Mouse (Mus musculus) central nervous system, embryonic 18 days (tissue): ENCODE results near the gene 1190007I07Rik. TPM values are rescaled to one million over a fixed set of nuclear protein-coding genes. Genes with fewer than 3 reads are reported as not detected.

Experiments used
- polyA plus RNA-seq: library from polyadenylated mRNA; depleted of rRNA; stranded (reverse); fragments of >200 nt; gene quantifications from 2 replicates; pipeline ENCODE4 v1.2.3, GENCODE M21; 2012; rRNA removed

The 1190007I07Rik gene
- 36.4 and 38.5 TPM in 2 replicates for polyA plus RNA-seq

DNA sequence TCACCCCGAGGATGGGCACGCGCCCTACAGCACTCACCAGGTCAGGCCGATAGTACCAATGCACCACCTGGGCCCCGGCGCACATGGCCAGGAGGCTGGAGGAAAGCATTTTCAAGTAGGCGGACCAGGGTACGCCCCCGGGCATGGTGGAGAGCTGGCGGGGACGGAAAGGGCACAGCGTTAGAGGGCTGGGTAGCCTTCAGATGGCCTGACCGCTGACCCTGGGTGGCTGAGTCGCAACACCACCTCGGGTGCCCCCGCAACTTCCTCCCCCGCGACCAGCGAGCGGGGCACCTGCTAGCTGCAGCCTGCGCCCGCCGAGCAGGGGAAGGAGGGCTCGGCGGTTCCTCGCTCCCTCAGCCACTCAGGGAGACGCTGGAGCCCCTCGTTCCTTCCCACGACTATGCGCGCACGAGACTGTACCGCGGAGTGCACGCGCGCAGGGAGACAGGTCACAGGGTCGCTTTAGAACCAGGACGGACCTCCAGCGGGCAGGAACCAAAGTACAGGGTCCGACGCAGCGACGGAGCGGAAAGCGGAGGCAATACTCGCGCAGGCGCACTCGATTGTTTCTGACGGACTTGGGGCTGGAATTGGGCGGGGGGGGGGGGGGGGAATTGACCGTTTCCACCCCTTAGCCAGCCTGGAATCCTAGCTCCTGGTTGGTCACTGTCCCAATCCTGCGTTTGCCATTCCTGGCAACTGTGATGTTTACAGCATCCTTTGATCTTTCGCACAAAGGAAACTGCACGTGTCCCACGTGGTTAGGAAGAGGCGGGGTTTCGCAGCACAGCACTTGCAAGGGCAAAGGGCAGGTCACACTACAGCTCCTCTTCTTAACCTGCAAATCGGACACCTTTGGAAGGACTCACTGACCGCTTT lies at the start of gene 1190007I07Rik:
Gene 1190007I07Rik, minus strand, starts transcription at position 558 of the 882 bp plus-strand sequence.

DNA sequence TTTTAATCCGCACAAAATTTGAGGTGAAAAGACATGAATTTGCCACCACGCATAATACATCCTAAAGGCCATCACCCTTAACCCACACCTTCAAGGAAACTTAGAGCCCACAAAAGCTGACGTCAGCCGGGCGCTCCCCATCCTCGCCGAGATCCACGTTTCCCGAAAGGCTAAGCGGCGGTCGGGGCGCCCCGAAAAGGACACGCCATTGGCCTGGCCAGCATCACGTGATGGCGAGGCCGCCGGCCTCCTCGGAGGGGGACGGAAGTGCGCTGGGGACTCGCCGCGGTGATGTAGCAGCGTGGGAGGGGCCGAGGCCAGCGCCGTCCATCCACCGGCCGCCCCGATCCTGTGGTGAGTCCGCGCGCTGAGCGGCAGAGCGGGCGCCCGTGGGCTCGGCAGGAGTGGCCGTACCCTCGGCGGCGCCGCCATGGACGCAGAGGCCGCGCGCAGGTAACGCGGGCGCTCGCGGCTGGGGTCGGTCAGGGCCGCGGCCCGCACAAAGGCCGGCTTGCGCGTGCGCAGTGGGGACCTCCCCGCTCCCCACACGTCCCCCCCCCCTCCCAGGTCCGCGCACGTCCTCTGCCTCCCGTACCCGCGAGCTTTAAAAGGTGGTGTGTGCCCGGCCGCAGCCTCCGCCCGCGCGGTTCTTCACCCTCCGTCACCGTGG lies 6.7 kb upstream of the 1190007I07Rik start, which contains the start of gene Tdg:
Gene Tdg, plus strand, starts transcription at position 243 of the 670 bp plus-strand sequence.

Other genes with a start within 250 kb of the 1190007I07Rik start
- gene Gm1553, start 130.6 kb downstream of the 1190007I07Rik start, polyA plus RNA-seq: not detected in 2 replicates
- gene Tdg, start 6.6 kb upstream of the 1190007I07Rik start, polyA plus RNA-seq: 104 TPM in 2 replicates
- 1.7 and 2.1 TPM in 2 replicates for gene Glt8d2, start 67.4 kb upstream of the 1190007I07Rik start, polyA plus RNA-seq
- gene Hcfc2, start 72.9 kb upstream of the 1190007I07Rik start, polyA plus RNA-seq: 31.6 and 35.1 TPM in 2 replicates
- 49.4 and 51.4 TPM in 2 replicates for gene Nfyb, start 140.9 kb upstream of the 1190007I07Rik start, polyA plus RNA-seq
- 86.8 and 97.1 TPM in 2 replicates for gene Txnrd1, start 210.7 kb upstream of the 1190007I07Rik start, polyA plus RNA-seq
- 0.71 and 0.86 TPM in 2 replicates for gene Eid3, start 243.4 kb upstream of the 1190007I07Rik start, polyA plus RNA-seq